In the genomic region with DNA sequence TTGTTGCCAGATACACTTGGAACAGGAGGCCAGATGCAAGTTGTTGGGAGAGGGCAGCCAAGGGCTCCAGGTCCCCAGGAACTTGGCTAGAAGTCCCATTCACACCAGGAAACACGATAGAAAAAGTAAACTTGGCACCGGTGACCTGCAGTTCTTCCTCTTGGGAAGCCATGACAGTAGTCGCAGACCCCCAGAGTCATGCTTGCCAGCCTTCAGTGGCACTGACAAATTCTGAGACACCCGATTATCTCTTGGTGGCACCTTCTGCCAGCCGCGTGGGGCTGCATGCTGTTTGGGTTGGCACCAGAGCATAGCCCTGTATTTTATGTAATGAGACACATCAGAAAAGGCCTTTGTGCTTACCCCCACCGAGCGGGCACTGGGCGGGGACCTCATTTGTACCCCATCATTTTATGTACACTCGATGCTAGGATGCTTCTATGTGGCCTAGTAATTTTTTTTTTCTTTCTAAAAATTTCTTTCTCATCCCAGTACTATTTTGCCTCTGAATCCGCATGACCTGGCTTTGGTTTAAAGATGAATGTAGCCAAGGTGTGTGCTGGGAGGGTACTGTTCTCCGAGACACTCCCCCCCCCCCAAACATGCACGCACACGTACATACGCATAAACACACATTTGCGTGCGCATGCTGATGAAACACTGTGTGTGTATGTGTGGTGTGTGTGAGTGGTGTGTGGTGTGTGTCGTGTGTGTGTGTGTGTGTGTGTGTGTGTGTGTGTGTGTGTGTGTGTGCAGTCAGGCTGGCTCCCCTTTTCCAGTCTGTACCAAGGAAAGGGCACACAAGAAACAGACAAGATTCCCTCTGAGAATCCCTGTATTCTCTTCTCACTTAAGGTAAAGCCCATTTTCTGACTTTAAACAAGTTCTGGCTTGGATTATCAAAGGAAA, we compare ENCODE assay signal across 7 mouse cellular contexts.
A peak's percentile ranks its signal among the peaks of the same experiment; 100 is the strongest.
DNase-seq lines count a peak whose midpoint lies in the region; ATAC-seq and TF ChIP-seq lines count a peak whose summit lies in the region.

No protein-coding gene starts in this region.

- H3K4me2 ChIP-seq in liver, embryonic 12.5 days: peak overlapping the region; percentile 67
- no peak overlapping the region for H3K4me2 ChIP-seq in embryonic facial prominence, embryonic 13.5 days
- no peak overlapping the region for H3K4me2 ChIP-seq in kidney, postnatal 0 days (ENCODE audit: low read length)
- peak overlapping the region; percentile 21; the same call in 1 of the 2 replicates for H3K4me2 ChIP-seq in stomach, embryonic 15.5 days

- no peak overlapping the region for H3K9ac ChIP-seq in liver, embryonic 12.5 days
- no peak overlapping the region for H3K9ac ChIP-seq in embryonic facial prominence, embryonic 13.5 days
- H3K9ac ChIP-seq in kidney, postnatal 0 days (ENCODE audit: low read depth, low read length): no peak overlapping the region
- H3K9ac ChIP-seq in stomach, embryonic 15.5 days: no peak overlapping the region

- DNase-seq in liver: no peak
- peak; percentile 12 for DNase-seq in kidney, postnatal 0 days (ENCODE audit: low spot score)
- DNase-seq in spleen, postnatal 36 days (ENCODE audit: low spot score in 2 of 2): no peak
- no peak for DNase-seq in gastrocnemius, adult 8-10 months (ENCODE audit: low spot score in 2 of 2)

- TF ChIP-seq CTCF in kidney, postnatal 0 days (IDR thresholded peaks at IDR 0.05; ENCODE audit: low read depth): no peak

- WGBS in liver, embryonic 12.5 days (ENCODE audit: insufficient replicate concordance): 79% methylated on average over 18 of the region's 18 CpGs
- WGBS in embryonic facial prominence, embryonic 13.5 days: 60% methylated on average over 18 of the region's 18 CpGs
- WGBS in kidney, postnatal 0 days: 56% methylated on average over 18 of the region's 18 CpGs
- 48% methylated on average over 18 of the region's 18 CpGs for WGBS in stomach, embryonic 15.5 days

- no peaks in the 10 kb centered on the region for H3K27me3 ChIP-seq in liver, embryonic 12.5 days (replicated peaks)
- H3K27me3 ChIP-seq in embryonic facial prominence, embryonic 13.5 days: no peaks in the 10 kb centered on the region
- H3K27me3 ChIP-seq in kidney, postnatal 0 days (ENCODE audit: insufficient read depth, low read length): no peaks in the 10 kb centered on the region
- no peaks in the 10 kb centered on the region for H3K27me3 ChIP-seq in stomach, embryonic 15.5 days (replicated peaks)

- H3K9me3 ChIP-seq in liver, embryonic 12.5 days (replicated peaks): no peaks in the 10 kb centered on the region
- no peaks in the 10 kb centered on the region for H3K9me3 ChIP-seq in embryonic facial prominence, embryonic 13.5 days
- no peaks in the 10 kb centered on the region for H3K9me3 ChIP-seq in kidney, postnatal 0 days (replicated peaks; ENCODE audit: low read length)
- no peaks in the 10 kb centered on the region for H3K9me3 ChIP-seq in stomach, embryonic 15.5 days

- no peak overlapping the region for H3K27ac ChIP-seq in liver, embryonic 12.5 days
- H3K27ac ChIP-seq in embryonic facial prominence, embryonic 13.5 days: 0 out of 2 replicates have a peak overlapping the region, but pooled peaks have one; percentile 11
- no peak overlapping the region; the same call in 1 of the 2 replicates for H3K27ac ChIP-seq in kidney, postnatal 0 days
- peak overlapping the region; percentile 26; the same call in 1 of the 2 replicates for H3K27ac ChIP-seq in stomach, embryonic 15.5 days

- no peak for ATAC-seq in liver, embryonic 12.5 days
- no peak for ATAC-seq in embryonic facial prominence, embryonic 13.5 days (ENCODE audit: insufficient number of reproducible peaks, insufficient read depth, low FRiP score, low TSS enrichment, low read depth)
- ATAC-seq in kidney, postnatal 0 days (replicated peaks; ENCODE audit: low FRiP score, low read depth): no peak
- ATAC-seq in stomach, embryonic 15.5 days (ENCODE audit: insufficient read depth, low FRiP score, low read depth): no peak

- H3K36me3 ChIP-seq in liver, embryonic 12.5 days: no peaks in the 10 kb centered on the region
- H3K36me3 ChIP-seq in embryonic facial prominence, embryonic 13.5 days: 0 out of 2 replicates have a peak, but pooled peaks cover 4% of the 10 kb centered on the region
- no peaks in the 10 kb centered on the region for H3K36me3 ChIP-seq in kidney, postnatal 0 days (ENCODE audit: insufficient read depth, low read length)
- H3K36me3 ChIP-seq in stomach, embryonic 15.5 days: no peaks in the 10 kb centered on the region

- H3K4me3 ChIP-seq in liver, embryonic 12.5 days: peak overlapping the region; percentile 41; the same call in 1 of the 2 replicates
- no peak overlapping the region for H3K4me3 ChIP-seq in embryonic facial prominence, embryonic 13.5 days
- no peak overlapping the region for H3K4me3 ChIP-seq in kidney, postnatal 0 days (replicated peaks; ENCODE audit: low read depth, low read length)
- H3K4me3 ChIP-seq in stomach, embryonic 15.5 days (replicated peaks): no peak overlapping the region

- peaks cover 60% of the 10 kb centered on the region for H3K4me1 ChIP-seq in liver, embryonic 12.5 days
- H3K4me1 ChIP-seq in embryonic facial prominence, embryonic 13.5 days: peaks cover 29% of the 10 kb centered on the region
- peaks cover 6% of the 10 kb centered on the region for H3K4me1 ChIP-seq in kidney, postnatal 0 days (replicated peaks; ENCODE audit: insufficient read depth, low read length)
- H3K4me1 ChIP-seq in stomach, embryonic 15.5 days: peaks cover 23% of the 10 kb centered on the region; the same call in 1 of the 2 replicates

Comparison
In these comparisons a context has a peak if more than half of its experiments do, and no peak if none do; other contexts are left out.
1. H3K27ac ChIP-seq: peak in embryonic facial prominence, embryonic 13.5 days (single experiment) and stomach, embryonic 15.5 days (single experiment); none in liver, embryonic 12.5 days (single experiment) and kidney, postnatal 0 days (single experiment).
2. H3K4me2 ChIP-seq: peak in liver, embryonic 12.5 days (single experiment) and stomach, embryonic 15.5 days (single experiment); none in embryonic facial prominence, embryonic 13.5 days (single experiment) and kidney, postnatal 0 days (single experiment).